Mouse (Mus musculus): ENCODE results near the gene Gm20481. TPM values are rescaled to one million over a fixed set of nuclear protein-coding genes. Genes with fewer than 3 reads are reported as not detected.
"Not testable (repeated sequence)": the region's sequence is repeated elsewhere in the genome, so short reads cannot be mapped to it uniquely, and the experiment has no call there.

Gene Gm20481
- polyA plus RNA-seq, 1 experiment from 2014 or later = not detected

GRCm38 (mm10) chr17:35005158-35005557 lies 35.4 kb downstream of the Gm20481 start:
- Histone ChIP-seq H3K4me3 (replicated peaks; ENCODE audit: low read length) (no peak overlapping the region), H3K4me2 (replicated peaks) (no peak overlapping the region), H3K4me1 (replicated peaks; ENCODE audit: control insufficient read depth, insufficient read depth, low read length) (peaks cover 17% of the 10 kb centered on the region), H3K36me3 (replicated peaks; ENCODE audit: control insufficient read depth, insufficient read depth) (peaks cover 58% of the 10 kb centered on the region), H3K9ac (no peak overlapping the region), H3K27me3 (ENCODE audit: control insufficient read depth, insufficient read depth, low read length) (no peaks in the 10 kb centered on the region), H3K9me3 (ENCODE audit: control insufficient read depth, low read length) (no peaks in the 10 kb centered on the region), H3K27ac (no peak overlapping the region)
- ATAC-seq (ENCODE audit: low FRiP score) (no peak), DNase-seq (ENCODE audit: low spot score) (no peak)
- 96% methylated on average over 10 of the region's 10 CpGs for WGBS

GRCm38 (mm10) chr17:35005902-35006301 lies 36.2 kb downstream of the Gm20481 start:
- not testable (repeated sequence) for H3K27me3 ChIP-seq (ENCODE audit: control insufficient read depth, insufficient read depth, low read length); H3K4me2 ChIP-seq (replicated peaks); H3K27ac ChIP-seq; H3K4me3 ChIP-seq (replicated peaks; ENCODE audit: low read length); H3K9ac ChIP-seq; DNase-seq (ENCODE audit: low spot score); H3K9me3 ChIP-seq (ENCODE audit: control insufficient read depth, low read length); ATAC-seq (ENCODE audit: low FRiP score)
- 95% methylated on average over 4 of the region's 5 CpGs for WGBS
- peaks cover 17% of the 10 kb centered on the region for H3K4me1 ChIP-seq (replicated peaks; ENCODE audit: control insufficient read depth, insufficient read depth, low read length)
- peaks cover 66% of the 10 kb centered on the region for H3K36me3 ChIP-seq (replicated peaks; ENCODE audit: control insufficient read depth, insufficient read depth)

GRCm38 (mm10) chr17:35007387-35007991 lies 37.8 kb downstream of the Gm20481 start:
- H3K4me2 ChIP-seq (replicated peaks) = no peak overlapping the region
- DNase-seq (ENCODE audit: low spot score) (no peak), ATAC-seq (ENCODE audit: low FRiP score) (no peak)
- no peaks in the 10 kb centered on the region for H3K9me3 ChIP-seq (ENCODE audit: control insufficient read depth, low read length)
- H3K36me3 ChIP-seq (replicated peaks; ENCODE audit: control insufficient read depth, insufficient read depth) = peaks cover 81% of the 10 kb centered on the region
- peaks cover 9% of the 10 kb centered on the region for H3K4me1 ChIP-seq (replicated peaks; ENCODE audit: control insufficient read depth, insufficient read depth, low read length)
- no peaks in the 10 kb centered on the region for H3K27me3 ChIP-seq (ENCODE audit: control insufficient read depth, insufficient read depth, low read length)
- no peak overlapping the region for H3K9ac ChIP-seq
- 96% methylated on average over 7 of the region's 7 CpGs for WGBS
- no peak overlapping the region for H3K4me3 ChIP-seq (replicated peaks; ENCODE audit: low read length)
- H3K27ac ChIP-seq = no peak overlapping the region

- Histone ChIP-seq H3K4me3 (replicated peaks; ENCODE audit: low read length) (no peak overlapping the region), H3K36me3 (replicated peaks; ENCODE audit: control insufficient read depth, insufficient read depth) (peaks cover 98% of the 10 kb centered on the region), H3K9ac (no peak overlapping the region), H3K4me1 (replicated peaks; ENCODE audit: control insufficient read depth, insufficient read depth, low read length) (no peaks in the 10 kb centered on the region), H3K27ac (no peak overlapping the region), H3K9me3 (ENCODE audit: control insufficient read depth, low read length) (no peaks in the 10 kb centered on the region), H3K27me3 (ENCODE audit: control insufficient read depth, insufficient read depth, low read length) (no peaks in the 10 kb centered on the region), H3K4me2 (replicated peaks) (no peak overlapping the region)
- WGBS = 84% methylated on average over 7 of the region's 7 CpGs
- DNase-seq (ENCODE audit: low spot score) (no peak), ATAC-seq (ENCODE audit: low FRiP score) (no peak)
Observed at GRCm38 (mm10) chr17:35009586-35009985, 39.9 kb downstream of the Gm20481 start.

- no peaks in the 10 kb centered on the region for H3K9me3 ChIP-seq (ENCODE audit: control insufficient read depth, low read length)
- no peak overlapping the region for H3K9ac ChIP-seq
- 92% methylated on average over 8 of the region's 8 CpGs for WGBS
- no peak overlapping the region for H3K27ac ChIP-seq
- ATAC-seq (ENCODE audit: low FRiP score) = no peak
- DNase-seq (ENCODE audit: low spot score) = no peak
- no peak overlapping the region for H3K4me3 ChIP-seq (replicated peaks; ENCODE audit: low read length)
- peaks cover 100% of the 10 kb centered on the region for H3K36me3 ChIP-seq (replicated peaks; ENCODE audit: control insufficient read depth, insufficient read depth)
- no peak overlapping the region for H3K4me2 ChIP-seq (replicated peaks)
- no peaks in the 10 kb centered on the region for H3K4me1 ChIP-seq (replicated peaks; ENCODE audit: control insufficient read depth, insufficient read depth, low read length)
- H3K27me3 ChIP-seq (ENCODE audit: control insufficient read depth, insufficient read depth, low read length) = no peaks in the 10 kb centered on the region
Observed at GRCm38 (mm10) chr17:35011440-35011839, 41.7 kb downstream of the Gm20481 start.

- Histone ChIP-seq H3K4me1 (replicated peaks; ENCODE audit: control insufficient read depth, insufficient read depth, low read length) (no peaks in the 10 kb centered on the region), H3K9me3 (ENCODE audit: control insufficient read depth, low read length) (no peaks in the 10 kb centered on the region), H3K4me3 (replicated peaks; ENCODE audit: low read length) (no peak overlapping the region), H3K27me3 (ENCODE audit: control insufficient read depth, insufficient read depth, low read length) (no peaks in the 10 kb centered on the region), H3K9ac (no peak overlapping the region), H3K27ac (no peak overlapping the region), H3K36me3 (replicated peaks; ENCODE audit: control insufficient read depth, insufficient read depth) (peaks cover 95% of the 10 kb centered on the region), H3K4me2 (replicated peaks) (no peak overlapping the region)
- DNase-seq (ENCODE audit: low spot score) (no peak), ATAC-seq (ENCODE audit: low FRiP score) (no peak)
- 90% methylated on average over 13 of the region's 13 CpGs for WGBS
Observed at GRCm38 (mm10) chr17:35012430-35012829, 42.7 kb downstream of the Gm20481 start.

GRCm38 (mm10) chr17:35013221-35013620 lies 43.5 kb downstream of the Gm20481 start:
- Histone ChIP-seq H3K27ac (no peak overlapping the region), H3K27me3 (ENCODE audit: control insufficient read depth, insufficient read depth, low read length) (no peaks in the 10 kb centered on the region), H3K4me2 (replicated peaks) (no peak overlapping the region), H3K4me1 (replicated peaks; ENCODE audit: control insufficient read depth, insufficient read depth, low read length) (no peaks in the 10 kb centered on the region), H3K9me3 (ENCODE audit: control insufficient read depth, low read length) (no peaks in the 10 kb centered on the region), H3K9ac (no peak overlapping the region), H3K36me3 (replicated peaks; ENCODE audit: control insufficient read depth, insufficient read depth) (peaks cover 87% of the 10 kb centered on the region), H3K4me3 (replicated peaks; ENCODE audit: low read length) (no peak overlapping the region)
- 93% methylated on average over 6 of the region's 6 CpGs for WGBS
- DNase-seq (ENCODE audit: low spot score) (no peak), ATAC-seq (ENCODE audit: low FRiP score) (no peak)

GRCm38 (mm10) chr17:35015296-35015695 lies 45.6 kb downstream of the Gm20481 start:
- no peak overlapping the region for H3K27ac ChIP-seq
- no peaks in the 10 kb centered on the region for H3K4me1 ChIP-seq (replicated peaks; ENCODE audit: control insufficient read depth, insufficient read depth, low read length)
- ATAC-seq (ENCODE audit: low FRiP score) (no peak), DNase-seq (ENCODE audit: low spot score) (no peak)
- H3K27me3 ChIP-seq (ENCODE audit: control insufficient read depth, insufficient read depth, low read length) = no peaks in the 10 kb centered on the region
- no peak overlapping the region for H3K9ac ChIP-seq
- H3K4me3 ChIP-seq (replicated peaks; ENCODE audit: low read length) = no peak overlapping the region
- 94% methylated on average over 16 of the region's 16 CpGs for WGBS
- no peak overlapping the region for H3K4me2 ChIP-seq (replicated peaks)
- peaks cover 66% of the 10 kb centered on the region for H3K36me3 ChIP-seq (replicated peaks; ENCODE audit: control insufficient read depth, insufficient read depth)
- H3K9me3 ChIP-seq (ENCODE audit: control insufficient read depth, low read length) = no peaks in the 10 kb centered on the region

- H3K9ac ChIP-seq = 0 out of 2 replicates have a peak within 1 kb of the TSS, but pooled peaks have one; percentile 10
- DNase-seq (ENCODE audit: low spot score) (peak; percentile 59), ATAC-seq (ENCODE audit: low FRiP score) (peak; percentile 51; the same call in 1 of the 2 replicates)
- H3K4me2 ChIP-seq (replicated peaks) = no peak within 1 kb of the TSS
- no peaks in the 10 kb centered on the region for H3K9me3 ChIP-seq (ENCODE audit: control insufficient read depth, low read length)
- H3K4me1 ChIP-seq (replicated peaks; ENCODE audit: control insufficient read depth, insufficient read depth, low read length) = no peaks in the 10 kb centered on the region
- no peak within 1 kb of the TSS for H3K27ac ChIP-seq
- peaks cover 55% of the 10 kb centered on the region for H3K36me3 ChIP-seq (replicated peaks; ENCODE audit: control insufficient read depth, insufficient read depth)
- no peaks in the 10 kb centered on the region for H3K27me3 ChIP-seq (ENCODE audit: control insufficient read depth, insufficient read depth, low read length)
- WGBS = 49% methylated on average over 12 of the region's 12 CpGs
- no peak within 1 kb of the TSS for H3K4me3 ChIP-seq (replicated peaks; ENCODE audit: low read length)
Observed at GRCm38 (mm10) chr17:35016376-35016775, 46.7 kb downstream of the Gm20481 start, which contains the start of gene Vwa7. Gene Vwa7, plus strand, starts transcription at chr17:35016579.

Data from hindbrain, embryonic 14.5 days (tissue).